Mouse (Mus musculus): Measurements from ENCODE around the gene Clasp2. TPM values are rescaled to one million over a fixed set of nuclear protein-coding genes. Genes with fewer than 3 reads are reported as not detected.
"Not testable (repeated sequence)": the region's sequence is repeated elsewhere in the genome, so short reads cannot be mapped to it uniquely, and the experiment has no call there.

The Clasp2 gene
- polyA plus RNA-seq, 1 experiment: 16.8 TPM

DNA sequence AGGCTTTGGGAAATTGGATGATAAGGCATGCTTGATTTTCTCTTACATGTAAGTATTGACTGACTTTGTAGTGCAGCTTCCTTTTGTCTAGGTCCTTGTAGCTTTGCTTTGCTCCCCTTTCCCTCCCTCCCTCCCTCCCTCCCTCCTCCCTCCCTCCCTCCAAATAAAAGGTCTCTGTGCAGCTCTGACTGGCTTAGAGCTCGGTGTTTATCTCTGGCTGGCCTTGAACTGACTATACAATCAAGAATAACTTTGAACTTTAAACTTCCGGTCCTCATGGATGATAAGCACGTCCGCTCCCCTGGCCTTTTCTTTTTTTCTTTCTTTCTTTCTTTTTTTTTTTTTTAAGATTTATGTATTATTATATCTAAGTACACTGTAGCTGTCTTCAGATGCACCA, 21.9 kb downstream of the Clasp2 start:
- WGBS: 78% methylated on average over 3 of the region's 4 CpGs
- TF ChIP-seq CTCF (IDR thresholded peaks at IDR 0.05; ENCODE audit: control insufficient read depth, insufficient read depth, low read length) (no peak), POLR2A (IDR thresholded peaks at IDR 0.05; ENCODE audit: borderline replicate concordance, control insufficient read depth, low read depth, low read length) (no peak)
- Histone ChIP-seq H3K4me3 (replicated peaks; ENCODE audit: control insufficient read depth, low read depth, low read length) (no peak overlapping the region), H3K4me1 (ENCODE audit: control insufficient read depth, insufficient read depth, low read length) (no peaks in the 10 kb centered on the region), H3K27ac (ENCODE audit: control insufficient read depth, insufficient read depth, low read depth, low read length, poor library complexity) (no peak overlapping the region)

DNA sequence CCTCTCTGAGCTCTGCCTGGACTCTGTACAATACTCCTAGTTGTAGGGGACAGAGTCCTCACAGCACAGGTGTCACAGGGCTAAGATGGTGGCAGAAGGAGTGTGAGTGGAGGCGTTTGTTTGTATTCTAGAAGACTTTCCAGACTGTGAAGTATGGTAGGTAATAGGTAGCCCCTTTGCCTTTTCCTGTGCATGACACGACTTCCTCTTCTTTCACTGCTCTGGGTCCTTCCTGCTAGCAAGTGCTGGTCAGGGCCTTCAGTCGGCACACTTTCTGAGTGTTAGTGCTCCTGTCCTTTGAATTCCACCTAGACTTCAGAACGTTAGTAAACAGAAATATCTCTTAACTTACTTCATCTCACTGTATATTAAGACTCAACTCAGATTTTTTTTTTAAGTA, 29.4 kb downstream of the Clasp2 start:
- Histone ChIP-seq H3K4me1 (ENCODE audit: control insufficient read depth, insufficient read depth, low read length) (no peaks in the 10 kb centered on the region), H3K27ac (ENCODE audit: control insufficient read depth, insufficient read depth, low read depth, low read length, poor library complexity) (no peak overlapping the region), H3K4me3 (replicated peaks; ENCODE audit: control insufficient read depth, low read depth, low read length) (no peak overlapping the region)
- TF ChIP-seq POLR2A (IDR thresholded peaks at IDR 0.05; ENCODE audit: borderline replicate concordance, control insufficient read depth, low read depth, low read length) (no peak), CTCF (IDR thresholded peaks at IDR 0.05; ENCODE audit: control insufficient read depth, insufficient read depth, low read length) (no peak)
- WGBS: 16% methylated on average over 4 of the region's 4 CpGs

DNA sequence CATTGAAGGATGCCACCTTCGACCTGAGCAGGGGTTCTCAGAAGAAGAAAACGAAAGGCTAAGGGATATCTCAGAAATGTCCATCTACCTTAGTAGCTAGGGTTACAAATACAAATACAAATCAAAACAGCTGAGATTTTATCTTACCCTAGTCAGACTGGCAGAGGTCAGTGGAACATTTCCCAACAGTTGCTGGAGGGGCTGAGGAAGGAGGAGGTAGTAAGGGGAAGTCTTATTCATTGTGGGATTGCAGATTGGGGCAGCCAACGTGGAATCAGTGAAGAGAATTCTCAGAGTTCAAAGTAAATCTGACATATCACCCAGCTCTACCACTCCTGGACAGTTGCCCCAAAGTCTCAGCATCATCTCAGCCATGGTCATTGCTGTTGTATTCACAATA, 39.6 kb downstream of the Clasp2 start:
- H3K4me3 ChIP-seq (replicated peaks; ENCODE audit: control insufficient read depth, low read depth, low read length): no peak overlapping the region
- H3K4me1 ChIP-seq (ENCODE audit: control insufficient read depth, insufficient read depth, low read length): no peaks in the 10 kb centered on the region
- TF ChIP-seq CTCF (IDR thresholded peaks at IDR 0.05; ENCODE audit: control insufficient read depth, insufficient read depth, low read length) (no peak), POLR2A (IDR thresholded peaks at IDR 0.05; ENCODE audit: borderline replicate concordance, control insufficient read depth, low read depth, low read length) (no peak)
- WGBS: 57% methylated on average over 3 of the region's 3 CpGs
- H3K27ac ChIP-seq (ENCODE audit: control insufficient read depth, insufficient read depth, low read depth, low read length, poor library complexity): no peak overlapping the region

DNA sequence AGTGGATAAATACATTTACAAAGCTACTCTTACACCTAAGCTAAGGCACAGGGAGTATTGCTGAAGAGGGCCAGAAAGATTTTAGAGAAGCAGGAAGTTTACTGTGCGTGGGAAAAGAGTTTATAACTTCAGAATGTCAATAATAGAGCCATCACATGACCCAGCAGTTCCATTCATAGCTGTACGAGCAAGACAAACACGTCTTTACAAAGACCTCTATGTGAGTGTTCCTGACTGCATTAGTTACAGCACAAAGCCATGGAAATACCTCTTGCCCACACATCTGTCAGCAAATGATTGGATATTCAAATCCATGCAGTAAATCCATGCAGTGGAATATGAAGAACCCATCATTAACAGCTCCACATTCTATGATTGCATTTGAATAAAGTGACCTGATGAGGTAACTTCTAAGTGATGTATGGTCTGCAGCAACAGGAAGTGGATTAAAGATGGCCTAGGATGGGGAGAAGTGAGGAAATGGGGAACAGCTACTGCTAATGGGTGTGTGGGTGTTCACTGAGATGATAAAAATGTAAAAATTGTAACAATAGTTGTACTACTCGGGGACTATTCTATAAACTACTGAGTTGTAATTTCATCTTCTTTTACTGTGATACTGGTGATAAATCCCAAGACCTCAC, 41.2 kb downstream of the Clasp2 start:
- Histone ChIP-seq H3K4me1 (ENCODE audit: control insufficient read depth, insufficient read depth, low read length) (no peaks in the 10 kb centered on the region), H3K27ac (ENCODE audit: control insufficient read depth, insufficient read depth, low read depth, low read length, poor library complexity) (no peak overlapping the region), H3K4me3 (replicated peaks; ENCODE audit: control insufficient read depth, low read depth, low read length) (no peak overlapping the region)
- TF ChIP-seq POLR2A (IDR thresholded peaks at IDR 0.05; ENCODE audit: borderline replicate concordance, control insufficient read depth, low read depth, low read length): no peak
- 64% methylated on average over 4 of the region's 4 CpGs for WGBS

GRCm38 (mm10) chr9:113783674-113784073, 42.4 kb downstream of the Clasp2 start:
- TF ChIP-seq POLR2A (IDR thresholded peaks at IDR 0.05; ENCODE audit: borderline replicate concordance, control insufficient read depth, low read depth, low read length) (no peak), CTCF (IDR thresholded peaks at IDR 0.05; ENCODE audit: control insufficient read depth, insufficient read depth, low read length) (no peak)
- no peaks in the 10 kb centered on the region for H3K4me1 ChIP-seq (ENCODE audit: control insufficient read depth, insufficient read depth, low read length)
- H3K27ac ChIP-seq (ENCODE audit: control insufficient read depth, insufficient read depth, low read depth, low read length, poor library complexity): no peak overlapping the region
- no peak overlapping the region for H3K4me3 ChIP-seq (replicated peaks; ENCODE audit: control insufficient read depth, low read depth, low read length)
- 24% methylated on average over 5 of the region's 5 CpGs for WGBS

DNA sequence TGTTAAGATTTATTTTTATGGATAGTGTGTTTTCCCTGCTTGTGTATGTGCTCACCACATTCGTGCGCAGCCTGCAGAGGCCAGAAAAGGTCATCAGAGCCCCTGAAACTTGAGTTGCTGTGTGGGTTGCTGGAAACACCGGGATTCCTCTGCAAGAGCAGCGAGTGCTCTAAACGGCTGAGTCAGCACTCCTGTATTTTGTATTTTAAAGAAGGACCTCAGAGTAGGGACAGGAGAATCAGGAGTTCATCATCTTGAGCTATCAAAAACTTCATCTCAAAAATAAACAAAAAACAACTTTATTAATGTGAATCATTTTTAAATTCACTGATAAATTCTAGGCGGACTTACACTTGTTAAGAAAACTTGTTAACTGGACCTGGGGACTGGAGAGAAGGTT, 48.0 kb downstream of the Clasp2 start:
- not testable (repeated sequence) for H3K4me3 ChIP-seq (replicated peaks; ENCODE audit: control insufficient read depth, low read depth, low read length)
- WGBS: 86% methylated on average over 6 of the region's 6 CpGs

GRCm38 (mm10) chr9:113792651-113793512, 51.6 kb downstream of the Clasp2 start:
- TF ChIP-seq CTCF (IDR thresholded peaks at IDR 0.05; ENCODE audit: control insufficient read depth, insufficient read depth, low read length) (no peak), POLR2A (IDR thresholded peaks at IDR 0.05; ENCODE audit: borderline replicate concordance, control insufficient read depth, low read depth, low read length) (peak; percentile 56; the same call in 1 of the 2 replicates)
- H3K27ac ChIP-seq (ENCODE audit: control insufficient read depth, insufficient read depth, low read depth, low read length, poor library complexity): no peak overlapping the region
- H3K4me3 ChIP-seq (replicated peaks; ENCODE audit: control insufficient read depth, low read depth, low read length): peak overlapping the region; percentile 35
- no peaks in the 10 kb centered on the region; the same call in 1 of the 2 replicates for H3K4me1 ChIP-seq (ENCODE audit: control insufficient read depth, insufficient read depth, low read length)
- 3% methylated on average over 17 of the region's 17 CpGs for WGBS

More for the DNA sequence above, 48.0 kb downstream of the Clasp2 start:
- not testable (repeated sequence) for H3K27ac ChIP-seq (ENCODE audit: control insufficient read depth, insufficient read depth, low read depth, low read length, poor library complexity); H3K4me1 ChIP-seq (ENCODE audit: control insufficient read depth, insufficient read depth, low read length)

- no peak for TF ChIP-seq CTCF (IDR thresholded peaks at IDR 0.05; ENCODE audit: control insufficient read depth, insufficient read depth, low read length)
- TF ChIP-seq POLR2A (IDR thresholded peaks at IDR 0.05; ENCODE audit: borderline replicate concordance, control insufficient read depth, low read depth, low read length): no peak
- no peak overlapping the region for H3K27ac ChIP-seq (ENCODE audit: control insufficient read depth, insufficient read depth, low read depth, low read length, poor library complexity)
- H3K4me3 ChIP-seq (replicated peaks; ENCODE audit: control insufficient read depth, low read depth, low read length): no peak overlapping the region
- WGBS: 48% methylated on average over 3 of the region's 3 CpGs
- no peaks in the 10 kb centered on the region; the same call in 1 of the 2 replicates for H3K4me1 ChIP-seq (ENCODE audit: control insufficient read depth, insufficient read depth, low read length)
These were observed 52.2 kb downstream of the Clasp2 start for GRCm38 (mm10) chr9:113793513-113793905.
